Mouse (Mus musculus) heart, postnatal 25 days (tissue): Measurements from ENCODE around the gene Sik2. TPM values are rescaled to one million over a fixed set of nuclear protein-coding genes. Genes with fewer than 3 reads are reported as not detected.

Source experiments
- DNase-seq: peaks from one replicate; pipeline ENCODE4 v3.0.0; 2022; ENCODE audit warnings: low spot score
- intact Hi-C: fragments of 180-260 bp; cut with DNase I; formaldehyde crosslinking; loops from one replicate; pipeline ENCODE4 v1.15.1; 2025
- total RNA-seq, 2 experiments: library from RNA; stranded (reverse); gene quantifications; 2 replicates each; pipeline ENCODE4 v1.2.3; 2021

The Sik2 gene
- total RNA-seq, 2 experiments from 2014 or later: 22.1 to 25.3 TPM

GRCm38 (mm10) chr9:50849755-50850154 lies 159.1 kb downstream of the Sik2 start:
- DNase-seq: no peak
- intact Hi-C loops: loop anchor here (1.0 to 10.0 kb wide), 5 partner anchors 160 to 445 kb away; partner anchors contain the start of gene Sik2

- intact Hi-C loops: loop anchor here (1.0 to 10.0 kb wide), 5 partner anchors 160 to 446 kb away; partner anchors contain the start of gene Sik2
- DNase-seq: peak; percentile 68
Observed at GRCm38 (mm10) chr9:50849249-50849648, 159.6 kb downstream of the Sik2 start.

- intact Hi-C loops: loop anchor here (1.0 to 10.0 kb wide), 5 partner anchors 160 to 446 kb away; partner anchors contain the start of gene Sik2
Observed at GRCm38 (mm10) chr9:50848821-50849220, 160.1 kb downstream of the Sik2 start.

GRCm38 (mm10) chr9:50847606-50848368 lies 161.1 kb downstream of the Sik2 start:
- no peak for DNase-seq
- intact Hi-C loops: loop anchor here (2.0 to 10.0 kb wide), 4 partner anchors 203 to 447 kb away; no protein-coding TSS in a partner anchor

More at GRCm38 (mm10) chr9:50848821-50849220, 160.1 kb downstream of the Sik2 start:
- no peak for DNase-seq

GRCm38 (mm10) chr9:50847133-50847532 lies 161.7 kb downstream of the Sik2 start:
- no peak for DNase-seq
- intact Hi-C loops: loop anchor here (5.0 to 10.0 kb wide), 2 partner anchors 290 to 448 kb away; no protein-coding TSS in a partner anchor

- intact Hi-C loops: loop anchor here (5.0 to 10.0 kb wide), 2 partner anchors 292 to 449 kb away; no protein-coding TSS in a partner anchor
- DNase-seq: no peak
Observed at GRCm38 (mm10) chr9:50845547-50845946, 163.3 kb downstream of the Sik2 start.

- DNase-seq: no peak
- intact Hi-C loops: loop anchor here (5.0 to 10.0 kb wide), 2 partner anchors 292 to 450 kb away; no protein-coding TSS in a partner anchor
Observed at GRCm38 (mm10) chr9:50845081-50845480, 163.8 kb downstream of the Sik2 start, which contains the start of gene Ppp2r1b. TSS of gene Ppp2r1b (plus strand) at chr9:50845301.

Other genes with a start within 250 kb of the Sik2 start
- gene Fdxacb1, start 240.8 kb downstream of the Sik2 start, total RNA-seq: 1 to 10 TPM; 5.1 to 5.2 TPM
- gene Alg9, start 234.1 kb downstream of the Sik2 start, total RNA-seq: 10 to 100 TPM in 1 of 2 experiments, 1 to 10 TPM in 1; 9.9 to 11.6 TPM
- gene 1110032A03Rik, start 233.6 kb downstream of the Sik2 start, total RNA-seq: 10 to 100 TPM in 1 of 2 experiments, 1 to 10 TPM in 1; 8.9 to 10.3 TPM
- gene Ppp2r1b, start 163.8 kb downstream of the Sik2 start, total RNA-seq: 10 to 100 TPM; 10.2 to 10.5 TPM
- not detected for gene Btg4, start 51.8 kb upstream of the Sik2 start, total RNA-seq
- gene Layn, start 68.0 kb upstream of the Sik2 start, total RNA-seq: 1 to 10 TPM; 6.0 to 7.0 TPM
- gene 4833427G06Rik, start 93.0 kb upstream of the Sik2 start, total RNA-seq: not detected
- not detected for gene Gm32742, start 156.4 kb upstream of the Sik2 start, total RNA-seq
- gene Pou2af1, start 204.6 kb upstream of the Sik2 start, total RNA-seq: under 1 TPM; 0.26 to 0.48 TPM